Mouse (Mus musculus) neural tube, embryonic 12.5 days (tissue): ENCODE measurements around the gene Pakap. TPM values are rescaled to one million over a fixed set of nuclear protein-coding genes. Genes with fewer than 3 reads are reported as not detected.
A peak's percentile ranks its signal among the peaks of the same experiment; 100 is the strongest.

Source experiments
- ATAC-seq: fragments of 200-750 bp; cut with Nextera tagmentation; 2 replicates; pipeline ENCODE4 v1.8.0; 2017; ENCODE audit warnings: low read depth, mild to moderate bottlenecking, moderate TSS enrichment, moderate library complexity; ENCODE audit not compliant: low FRiP score
- H3K27ac ChIP-seq: fragments of 300-500 bp; sonication (generic); 2 replicates; pipeline ENCODE4 v1.5.1; 2016
- H3K27me3 ChIP-seq: fragments of 300-500 bp; sonication (generic); replicated peaks from 2 replicates; pipeline ENCODE4 v1.6.1; 2016; ENCODE audit warnings: mild to moderate bottlenecking
- H3K36me3 ChIP-seq: fragments of 300-500 bp; sonication (generic); 2 replicates; pipeline ENCODE4 v1.6.1; 2016; ENCODE audit warnings: mild to moderate bottlenecking
- H3K4me1 ChIP-seq: fragments of 300-500 bp; sonication (generic); 2 replicates; pipeline ENCODE4 v1.6.1; 2016
- H3K4me2 ChIP-seq: fragments of 300-500 bp; sonication (generic); replicated peaks from 2 replicates; pipeline ENCODE4 v1.6.1; 2016; ENCODE audit warnings: mild to moderate bottlenecking
- H3K4me3 ChIP-seq: fragments of 300-500 bp; sonication (generic); 2 replicates; pipeline ENCODE4 v1.5.1; 2016
- H3K9ac ChIP-seq: fragments of 300-500 bp; sonication (generic); 2 replicates; pipeline ENCODE4 v1.6.1; 2016; ENCODE audit warnings: mild to moderate bottlenecking
- H3K9me3 ChIP-seq: fragments of 300-500 bp; sonication (generic); 2 replicates; pipeline ENCODE4 v1.6.1; 2016; ENCODE audit warnings: mild to moderate bottlenecking
- WGBS: fragments of 180-500 bp; shearing (Covaris S2); methylation state at CpG from one replicate; pipeline ENCODE4 v1.1.7; 2016; 5-methylcytosine and 5-hydroxymethylcytosine counted together
- polyA plus RNA-seq: library from polyadenylated mRNA; unstranded; fragments of >200 nt; fragmentation: Nextera tagmentation; extraction: Ambion mirVana; gene quantifications from 2 replicates; pipeline ENCODE4 v1.2.1, GENCODE M21; 2016

The Pakap gene
- polyA plus RNA-seq, 1 experiment from 2014 or later: 16.7 TPM

DNA sequence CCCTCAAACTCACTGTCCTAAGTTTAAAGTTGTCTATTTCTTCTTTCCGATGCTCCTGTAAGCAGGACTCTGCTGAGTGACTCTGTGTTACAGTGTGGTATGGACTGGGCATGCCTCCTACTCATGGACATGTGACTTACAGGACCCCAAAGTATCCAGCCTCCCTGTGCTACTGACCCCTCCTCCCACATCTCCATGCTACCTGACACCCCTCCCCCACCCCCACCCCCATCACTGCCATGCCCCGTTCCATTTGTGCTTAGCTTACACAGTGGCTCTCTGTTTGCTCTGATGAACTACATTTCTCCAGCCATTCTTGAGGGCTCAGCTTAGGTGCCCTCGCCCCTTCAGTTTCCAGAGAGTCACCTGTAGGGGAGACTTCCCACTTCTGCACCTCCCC, 118.8 kb downstream of the Pakap start:
- WGBS: 70% methylated on average over 3 of the region's 3 CpGs
- no peak for ATAC-seq
- H3K27me3 ChIP-seq: no peaks in the 10 kb centered on the region

DNA sequence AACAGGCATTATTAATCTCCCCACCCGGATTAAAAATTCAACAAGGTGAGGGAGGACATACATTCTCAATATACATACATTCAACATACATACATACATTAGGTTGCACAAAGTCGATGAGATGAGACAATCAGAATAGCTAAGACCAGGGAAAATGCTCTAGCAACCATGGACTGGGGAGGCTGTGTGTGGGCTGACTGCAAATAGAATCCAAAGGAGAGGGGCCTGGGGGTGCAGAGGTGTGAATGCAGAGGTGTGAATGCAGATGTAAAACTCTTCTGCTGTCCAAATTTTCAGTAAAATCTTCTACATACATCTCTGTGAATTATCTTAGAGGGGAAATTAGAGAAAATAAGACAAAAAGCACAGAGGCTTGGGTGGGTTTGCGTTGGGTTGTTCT, 119.6 kb downstream of the Pakap start:
- no peaks in the 10 kb centered on the region for H3K36me3 ChIP-seq
- no peaks in the 10 kb centered on the region for H3K4me1 ChIP-seq
- no peak overlapping the region for H3K27ac ChIP-seq
- no peak for ATAC-seq
- H3K4me3 ChIP-seq: no peak overlapping the region
- no peak overlapping the region for H3K4me2 ChIP-seq
- no peak overlapping the region for H3K9ac ChIP-seq
- WGBS: 89% methylated on average over 3 of the region's 3 CpGs
- no peaks in the 10 kb centered on the region for H3K27me3 ChIP-seq
- H3K9me3 ChIP-seq: no peaks in the 10 kb centered on the region

More for the DNA sequence above, 118.8 kb downstream of the Pakap start:
- H3K9ac ChIP-seq: no peak overlapping the region
- H3K27ac ChIP-seq: no peak overlapping the region
- H3K4me3 ChIP-seq: no peak overlapping the region
- no peaks in the 10 kb centered on the region for H3K4me1 ChIP-seq
- H3K4me2 ChIP-seq: no peak overlapping the region
- no peaks in the 10 kb centered on the region for H3K9me3 ChIP-seq
- no peaks in the 10 kb centered on the region for H3K36me3 ChIP-seq

DNA sequence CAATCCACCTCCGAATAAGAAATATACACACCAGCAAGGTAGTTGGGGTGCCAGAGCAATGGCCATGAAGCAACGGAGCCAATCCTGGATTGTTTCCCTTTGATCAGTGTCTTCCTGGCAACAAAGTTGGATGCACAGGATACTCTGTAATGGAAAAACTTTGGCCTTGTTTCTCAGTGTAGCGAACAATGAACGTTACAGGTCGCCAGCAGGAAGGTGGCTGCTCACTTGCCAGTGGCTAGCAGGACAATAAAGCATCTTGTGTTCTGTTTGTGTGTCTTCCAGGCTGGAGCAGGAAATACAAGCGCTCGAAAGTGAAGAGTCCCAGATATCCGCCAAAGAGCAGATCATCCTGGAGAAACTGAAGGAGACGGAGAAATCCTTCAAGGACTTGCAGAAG, 120.2 kb downstream of the Pakap start:
- no peak overlapping the region for H3K27ac ChIP-seq
- no peaks in the 10 kb centered on the region for H3K27me3 ChIP-seq
- H3K4me1 ChIP-seq: no peaks in the 10 kb centered on the region
- H3K36me3 ChIP-seq: no peaks in the 10 kb centered on the region
- H3K9me3 ChIP-seq: no peaks in the 10 kb centered on the region
- no peak overlapping the region for H3K9ac ChIP-seq
- no peak overlapping the region for H3K4me2 ChIP-seq
- H3K4me3 ChIP-seq: no peak overlapping the region
- ATAC-seq: no peak
- 84% methylated on average over 9 of the region's 9 CpGs for WGBS

DNA sequence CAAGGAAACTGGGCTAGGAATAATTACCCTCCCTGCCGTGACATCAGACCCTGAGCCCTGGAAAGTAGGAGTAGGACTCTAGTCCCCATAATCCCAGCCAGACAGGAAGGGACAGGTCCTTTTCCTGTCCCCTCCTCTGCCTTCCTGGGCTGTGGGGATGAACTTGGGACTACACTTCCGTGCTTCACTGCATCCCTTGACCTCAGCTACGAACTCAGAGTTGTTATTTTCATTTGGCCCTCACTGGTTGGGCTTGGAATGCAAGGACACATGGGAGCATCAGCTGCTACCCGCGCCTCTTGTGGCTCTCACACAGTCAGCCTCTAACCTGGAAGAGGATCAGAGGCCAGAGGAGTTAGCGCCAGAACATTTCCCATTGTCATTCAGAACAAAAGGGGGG, 122.0 kb downstream of the Pakap start:
- ATAC-seq: no peak
- Histone ChIP-seq H3K27ac (no peak overlapping the region), H3K4me1 (no peaks in the 10 kb centered on the region), H3K4me3 (no peak overlapping the region), H3K9ac (no peak overlapping the region), H3K4me2 (no peak overlapping the region), H3K36me3 (no peaks in the 10 kb centered on the region), H3K27me3 (no peaks in the 10 kb centered on the region), H3K9me3 (no peaks in the 10 kb centered on the region)
- WGBS: 78% methylated on average over 6 of the region's 6 CpGs

DNA sequence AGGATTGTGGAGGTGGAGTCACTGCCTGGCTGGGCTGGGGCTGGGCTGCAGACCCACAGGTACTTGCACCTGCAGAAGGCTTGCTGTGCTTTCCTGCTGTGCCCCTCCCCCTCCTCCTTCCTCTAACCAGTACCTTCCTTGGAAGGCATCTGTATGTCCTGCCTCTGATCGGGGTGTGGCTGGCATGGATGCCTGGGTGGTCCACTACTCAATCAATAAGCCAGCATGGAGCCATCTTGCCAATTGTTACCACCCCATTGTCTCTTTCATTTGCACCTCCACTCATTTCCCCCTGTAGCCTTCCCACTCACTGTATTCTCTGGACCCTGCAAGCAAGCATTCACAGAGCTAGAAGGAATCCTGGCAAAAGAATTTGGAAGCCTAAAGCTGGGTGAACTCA, 122.8 kb downstream of the Pakap start:
- Histone ChIP-seq H3K9me3 (no peaks in the 10 kb centered on the region), H3K9ac (no peak overlapping the region), H3K4me2 (no peak overlapping the region), H3K27ac (no peak overlapping the region), H3K4me1 (no peaks in the 10 kb centered on the region), H3K27me3 (no peaks in the 10 kb centered on the region), H3K36me3 (no peaks in the 10 kb centered on the region), H3K4me3 (no peak overlapping the region)
- ATAC-seq: no peak
- 13% methylated on average over 1 of the region's 1 CpGs for WGBS

DNA sequence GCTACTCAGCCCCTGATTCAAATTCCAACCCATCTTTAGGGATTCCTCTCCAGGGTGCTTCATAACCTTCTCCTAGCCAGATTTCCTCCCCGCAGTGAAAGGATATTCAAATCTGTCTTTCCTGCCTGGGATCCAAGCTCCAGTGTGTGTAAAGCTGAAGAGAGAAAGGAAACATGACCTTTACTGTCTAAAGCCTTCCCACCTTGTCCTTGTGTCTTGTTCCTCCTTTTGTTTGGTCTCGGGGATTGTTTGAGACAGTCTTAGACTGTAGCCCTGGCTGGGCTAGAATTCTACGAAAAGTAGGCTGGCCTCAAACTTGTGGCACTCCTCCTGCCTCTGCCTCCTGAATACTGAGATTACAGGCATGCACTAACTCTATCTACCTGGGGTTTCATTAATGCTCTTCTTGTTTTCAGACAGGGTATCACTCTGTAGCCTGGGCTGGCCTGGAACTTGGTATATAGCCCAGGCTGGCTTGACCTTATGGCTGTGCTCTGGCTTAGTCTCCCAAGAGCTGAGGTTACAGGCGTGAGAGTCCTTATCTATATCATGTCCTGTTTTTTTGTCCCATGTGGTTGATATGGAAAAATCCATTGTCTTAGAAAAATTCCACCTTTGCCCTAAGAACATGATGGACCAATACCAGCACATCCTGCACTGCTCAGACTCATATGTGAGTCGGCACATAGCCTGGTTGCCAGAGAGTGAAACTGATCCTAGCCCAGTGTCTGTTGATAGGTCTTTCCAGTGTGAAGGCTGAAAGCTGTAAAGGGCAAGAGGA, 126.6 kb downstream of the Pakap start:
- Histone ChIP-seq H3K27ac (no peak overlapping the region), H3K9ac (no peak overlapping the region), H3K36me3 (no peaks in the 10 kb centered on the region), H3K27me3 (no peaks in the 10 kb centered on the region), H3K9me3 (no peaks in the 10 kb centered on the region), H3K4me1 (no peaks in the 10 kb centered on the region), H3K4me2 (no peak overlapping the region), H3K4me3 (no peak overlapping the region)
- no peak for ATAC-seq
- WGBS: 88% methylated on average over 5 of the region's 5 CpGs

DNA sequence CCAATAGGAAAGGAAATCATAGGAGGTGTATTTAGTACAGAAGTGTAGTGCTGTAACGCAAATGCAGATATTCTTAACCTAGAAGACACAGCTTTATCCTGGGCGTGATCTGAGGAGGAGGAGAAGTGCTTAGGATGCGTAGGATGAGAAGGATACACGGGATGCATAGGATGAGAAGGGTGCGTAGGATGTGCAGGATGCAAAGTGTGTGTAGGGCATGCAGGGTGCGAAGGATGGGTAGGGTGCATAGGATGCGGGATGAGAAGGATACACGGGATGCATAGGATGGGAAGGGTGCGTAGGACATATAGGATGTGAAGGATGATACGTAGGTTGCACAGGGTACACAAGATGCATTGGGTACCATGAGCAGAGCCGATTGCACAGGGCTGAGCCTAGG, 129.0 kb downstream of the Pakap start:
- no peak for ATAC-seq

DNA sequence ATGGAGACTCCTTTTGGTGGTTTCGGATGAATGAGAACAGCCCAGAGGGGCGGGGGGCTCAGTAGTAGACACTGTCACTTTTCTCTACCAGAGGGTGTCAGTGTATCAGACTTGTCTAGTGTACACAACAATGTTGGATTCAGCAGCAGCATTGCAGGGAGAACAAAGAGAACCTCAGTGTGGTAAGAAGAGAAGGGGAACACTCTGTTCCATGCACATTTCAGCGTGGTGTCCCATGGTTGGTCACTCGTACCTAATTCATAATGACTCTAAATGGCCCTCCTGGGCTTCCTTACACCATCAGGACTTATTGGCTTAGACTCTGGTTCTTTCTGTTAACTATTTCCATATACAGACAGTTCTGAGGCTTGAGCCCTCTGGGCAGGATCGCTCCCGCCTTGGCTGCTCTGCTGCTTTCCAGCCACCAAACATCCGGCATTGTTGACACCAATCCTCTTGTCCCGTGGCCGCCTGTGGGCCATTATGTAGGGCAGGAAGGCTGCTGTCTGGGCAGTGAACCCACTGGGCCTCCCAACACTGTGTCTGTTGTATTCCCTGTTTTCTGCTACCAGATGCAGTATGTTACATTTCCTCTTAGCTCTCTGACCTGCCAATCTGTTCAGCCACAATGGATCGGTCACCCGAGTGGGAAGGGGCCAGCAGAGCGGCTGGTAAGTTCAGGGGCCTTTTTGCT, 130.1 kb downstream of the Pakap start:
- Histone ChIP-seq H3K27ac (no peak overlapping the region), H3K9ac (no peak overlapping the region), H3K4me2 (no peak overlapping the region), H3K27me3 (no peaks in the 10 kb centered on the region), H3K9me3 (no peaks in the 10 kb centered on the region), H3K4me3 (no peak overlapping the region), H3K4me1 (no peaks in the 10 kb centered on the region), H3K36me3 (no peaks in the 10 kb centered on the region)
- WGBS: 80% methylated on average over 12 of the region's 12 CpGs
- no peak for ATAC-seq

More for the DNA sequence above, 129.0 kb downstream of the Pakap start:
- Histone ChIP-seq H3K9me3 (no peaks in the 10 kb centered on the region), H3K4me2 (no peak overlapping the region), H3K4me3 (no peak overlapping the region), H3K27me3 (no peaks in the 10 kb centered on the region), H3K9ac (no peak overlapping the region), H3K4me1 (no peaks in the 10 kb centered on the region), H3K36me3 (no peaks in the 10 kb centered on the region), H3K27ac (no peak overlapping the region)
- 95% methylated on average over 11 of the region's 11 CpGs for WGBS

DNA sequence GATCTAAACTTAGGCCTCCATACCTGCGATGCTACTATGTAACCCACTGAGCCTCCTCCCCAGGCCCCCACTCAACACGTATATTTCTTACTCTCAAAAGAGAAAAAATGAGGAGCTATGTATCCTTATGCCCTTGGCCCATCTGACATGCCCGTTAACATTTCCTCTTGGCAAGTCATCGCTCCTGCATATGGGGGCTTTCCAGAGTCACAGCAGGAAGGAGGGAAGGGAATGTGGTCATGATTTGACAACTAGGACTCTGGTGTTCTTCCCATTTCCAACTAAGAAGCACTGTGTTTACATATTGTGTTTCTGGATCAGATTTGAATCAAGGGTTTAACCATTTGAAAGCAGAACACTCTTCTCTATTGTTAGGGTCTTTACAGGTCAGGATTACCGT, 133.6 kb downstream of the Pakap start:
- 92% methylated on average over 5 of the region's 5 CpGs for WGBS
- no peak overlapping the region for H3K4me3 ChIP-seq
- H3K27me3 ChIP-seq: no peaks in the 10 kb centered on the region
- no peak for ATAC-seq
- H3K27ac ChIP-seq: no peak overlapping the region
- H3K4me2 ChIP-seq: no peak overlapping the region
- H3K4me1 ChIP-seq: peaks cover 11% of the 10 kb centered on the region
- H3K9me3 ChIP-seq: no peaks in the 10 kb centered on the region
- H3K36me3 ChIP-seq: no peaks in the 10 kb centered on the region
- H3K9ac ChIP-seq: no peak overlapping the region

DNA sequence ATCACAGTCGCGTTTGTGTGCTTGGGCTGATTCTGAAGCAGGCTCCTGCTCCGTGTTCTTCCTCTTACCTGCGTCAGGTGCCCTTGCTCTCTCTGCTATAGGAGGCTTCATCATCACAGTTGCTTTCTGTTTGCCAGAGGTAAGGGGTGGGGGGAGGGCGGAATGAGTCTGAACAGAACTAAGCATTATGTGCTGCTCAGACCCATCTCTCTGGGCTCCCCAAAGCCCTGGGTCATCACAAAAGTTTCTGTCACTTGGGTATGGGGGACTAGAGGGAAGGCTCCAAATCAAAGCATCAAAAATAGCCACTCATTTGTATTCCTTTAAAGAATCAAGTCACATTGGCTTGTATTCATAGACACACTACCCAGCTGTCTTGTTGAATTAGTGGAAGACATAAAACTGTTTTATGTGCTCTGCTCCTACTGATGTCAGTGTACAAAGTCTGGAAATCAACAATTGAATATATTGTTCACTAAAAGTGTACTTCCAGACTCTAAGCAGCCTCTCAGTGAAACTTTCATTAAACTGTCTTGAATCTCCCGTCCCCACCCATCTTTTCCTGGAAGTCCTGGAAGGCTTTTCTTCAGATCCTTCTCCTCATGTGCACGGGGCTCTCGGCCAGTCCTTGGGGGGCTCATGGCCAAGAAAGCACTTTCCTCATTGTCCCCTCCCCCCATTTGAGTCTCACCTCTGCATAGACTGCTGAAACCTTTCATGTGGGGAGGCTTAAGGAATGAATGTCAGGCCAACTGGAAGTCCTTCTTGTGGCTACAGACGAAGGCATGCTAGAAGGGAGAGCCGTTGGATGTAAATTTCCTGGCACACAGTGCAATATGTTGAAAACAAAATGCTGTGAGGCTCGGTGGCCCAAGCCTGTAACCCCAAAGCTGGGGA, 135.8 kb downstream of the Pakap start:
- no peak overlapping the region; the same call in 1 of the 2 replicates for H3K4me2 ChIP-seq
- ATAC-seq: peak; percentile 56; the same call in 1 of the 2 replicates
- no peak overlapping the region for H3K27ac ChIP-seq
- WGBS: 62% methylated on average over 11 of the region's 11 CpGs
- no peak overlapping the region for H3K9ac ChIP-seq
- H3K36me3 ChIP-seq: no peaks in the 10 kb centered on the region
- H3K4me3 ChIP-seq: no peak overlapping the region
- peaks cover 11% of the 10 kb centered on the region for H3K4me1 ChIP-seq
- no peaks in the 10 kb centered on the region for H3K27me3 ChIP-seq
- H3K9me3 ChIP-seq: no peaks in the 10 kb centered on the region

DNA sequence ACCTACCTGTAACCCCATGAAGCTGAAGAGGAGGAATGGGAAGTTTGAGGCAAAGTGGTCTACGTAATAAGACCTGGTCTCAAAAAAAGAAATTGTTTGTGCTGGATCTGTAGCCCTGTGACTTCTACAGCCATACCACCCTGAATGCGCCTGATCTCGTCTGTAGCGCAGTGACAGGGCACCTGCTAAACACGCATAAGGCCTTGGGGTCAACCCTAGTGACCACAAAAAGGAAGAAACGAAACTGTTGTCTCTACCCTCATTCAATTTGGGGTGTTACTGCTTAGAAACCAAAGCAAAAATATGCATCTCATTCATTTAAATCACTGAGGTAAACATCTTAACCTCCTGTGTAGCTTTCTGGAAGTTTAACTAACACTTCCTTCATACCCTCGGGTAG, 136.6 kb downstream of the Pakap start:
- H3K4me3 ChIP-seq: no peak overlapping the region
- H3K36me3 ChIP-seq: no peaks in the 10 kb centered on the region
- H3K27me3 ChIP-seq: no peaks in the 10 kb centered on the region
- H3K9me3 ChIP-seq: no peaks in the 10 kb centered on the region
- no peak overlapping the region for H3K4me2 ChIP-seq
- H3K4me1 ChIP-seq: peaks cover 11% of the 10 kb centered on the region
- H3K9ac ChIP-seq: no peak overlapping the region
- 89% methylated on average over 7 of the region's 7 CpGs for WGBS
- ATAC-seq: no peak
- no peak overlapping the region for H3K27ac ChIP-seq

DNA sequence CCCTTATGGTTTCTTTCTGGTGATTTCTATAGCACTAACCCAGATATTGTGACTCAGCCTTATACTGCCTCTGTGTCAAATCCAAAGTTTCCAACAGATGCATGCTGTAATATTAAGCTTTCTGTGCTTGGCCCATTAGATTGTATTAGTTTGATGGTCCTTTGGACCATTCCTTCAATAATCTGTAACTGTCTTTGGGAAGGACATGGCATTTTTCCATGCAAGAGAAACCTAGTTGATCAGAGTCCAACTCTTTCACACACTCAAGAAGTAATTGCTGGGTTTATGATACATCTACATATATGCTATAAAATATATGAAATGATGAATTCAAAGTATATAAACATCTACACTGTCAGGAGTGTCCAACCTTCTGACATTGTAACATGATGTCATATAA, 147.9 kb downstream of the Pakap start:
- H3K4me3 ChIP-seq: no peak overlapping the region
- H3K9me3 ChIP-seq: no peaks in the 10 kb centered on the region
- 0 out of 2 replicates have a peak, but pooled peaks cover 3% of the 10 kb centered on the region for H3K4me1 ChIP-seq
- H3K27me3 ChIP-seq: no peaks in the 10 kb centered on the region
- no peak for ATAC-seq
- H3K27ac ChIP-seq: no peak overlapping the region
- H3K4me2 ChIP-seq: no peak overlapping the region
- no peak overlapping the region for H3K9ac ChIP-seq
- H3K36me3 ChIP-seq: no peaks in the 10 kb centered on the region
